ENCODE assay signal across 12 mouse cellular contexts in the genomic region with DNA sequence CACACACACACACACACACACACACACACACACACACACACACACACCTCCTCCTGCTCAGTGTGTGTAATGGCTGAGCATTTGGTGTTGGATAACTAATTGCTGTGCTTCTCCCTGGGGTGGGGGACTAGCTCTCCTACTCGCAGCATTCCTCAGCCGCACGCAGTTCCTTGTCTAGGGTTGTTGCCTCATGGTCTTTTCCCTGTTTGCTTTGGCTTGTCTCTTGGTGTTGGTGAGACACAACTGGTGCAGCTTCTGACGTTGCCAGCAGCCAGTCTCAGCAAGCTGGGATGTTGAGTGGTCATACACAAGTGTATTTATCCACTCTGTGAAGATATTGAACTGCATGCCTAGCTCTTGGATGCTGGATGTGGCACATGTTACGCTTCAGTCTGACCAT.
"Had no signal": no experiment of that assay in that cellular context is flagged by ENCODE, and none has a peak within 500 bp of the region (broad histone marks: within the 10 kb centered on the region; RNA-seq: fewer than 3 reads in every experiment).

No protein-coding gene starts in this region.

- H3K4me1 ChIP-seq: megakaryocyte, embryonic 14.5 days; midbrain, embryonic 15.5 days; neural tube, embryonic 12.5 days had no signal

- ATAC-seq: midbrain, embryonic 15.5 days had no signal

- H3K27me3 ChIP-seq: limb, embryonic 12.5 days; megakaryocyte, embryonic 14.5 days; midbrain, embryonic 15.5 days; neural tube, embryonic 12.5 days had no signal

- DNase-seq: kidney, adult 11 months; kidney, adult 9 months; kidney, postnatal 10 days; thymus, adult 18-20 months; thymus, postnatal 14 days had no signal

- H3K4me2 ChIP-seq: limb, embryonic 12.5 days; midbrain, embryonic 11.5 days; midbrain, embryonic 15.5 days; neural tube, embryonic 12.5 days had no signal

- H3K36me3 ChIP-seq: limb, embryonic 12.5 days; midbrain, embryonic 15.5 days; neural tube, embryonic 12.5 days had no signal

- H3K27ac ChIP-seq: limb, embryonic 12.5 days; liver, embryonic 14.5 days; macrophage; midbrain, embryonic 15.5 days; neural tube, embryonic 12.5 days had no signal

- H3K4me3 ChIP-seq: limb, embryonic 12.5 days; megakaryocyte, embryonic 14.5 days; midbrain, embryonic 15.5 days; neural tube, embryonic 12.5 days had no signal

- H3K9me3 ChIP-seq: midbrain, embryonic 15.5 days; neural tube, embryonic 12.5 days had no signal

- H3K9ac ChIP-seq: limb, embryonic 12.5 days; liver, embryonic 14.5 days; midbrain, embryonic 15.5 days; neural tube, embryonic 12.5 days had no signal
